Mouse (Mus musculus): ENCODE measurements around the gene Hs2st1. TPM values are rescaled to one million over a fixed set of nuclear protein-coding genes. Genes with fewer than 3 reads are reported as not detected.

The Hs2st1 gene
- polyA plus RNA-seq, 2 experiments = 1.7 to 2.5 TPM

GRCm38 (mm10) chr3:144614698-144615097 lies 44.7 kb upstream of the Hs2st1 start:
- TF ChIP-seq EP300 (IDR thresholded peaks at IDR 0.05; ENCODE audit: low read depth) = no peak
- TF ChIP-seq CTCF (IDR thresholded peaks at IDR 0.05; ENCODE audit: low read depth) = no peak
- H3K9me3 ChIP-seq (ENCODE audit: control insufficient read depth, low read length) = no peaks in the 10 kb centered on the region
- ATAC-seq (ENCODE audit: insufficient read depth) (no peak), DNase-seq (ENCODE audit: low read depth in 3 of 3, low spot score in 3 of 3) (no peak)
- no peaks in the 10 kb centered on the region for H3K27me3 ChIP-seq (ENCODE audit: control insufficient read depth, insufficient read depth, low read length)
- peaks cover 6 to 33% of the 10 kb centered on the region in 2 experiments for H3K4me1 ChIP-seq (replicated peaks; ENCODE audit: control insufficient read depth in 2 of 2, insufficient read depth in 2 of 2, low read length in 1 of 2)
- H3K36me3 ChIP-seq (replicated peaks; ENCODE audit: control insufficient read depth, insufficient read depth, low read depth) = no peaks in the 10 kb centered on the region
- H3K9ac ChIP-seq (replicated peaks) = no peak overlapping the region
- WGBS (ENCODE audit: insufficient replicate concordance) = 71% methylated on average over 10 of the region's 10 CpGs
- no peak overlapping the region for H3K4me2 ChIP-seq (ENCODE audit: low read depth)
- no peak overlapping the region for H3K27ac ChIP-seq
- no peak overlapping the region for H3K4me3 ChIP-seq (ENCODE audit: insufficient read depth in 1 of 2, low read depth in 2 of 2, low read length in 2 of 2)

- Histone ChIP-seq H3K4me2 (ENCODE audit: low read depth) (no peak overlapping the region), H3K9ac (replicated peaks) (no peak overlapping the region), H3K36me3 (replicated peaks; ENCODE audit: control insufficient read depth, insufficient read depth, low read depth) (no peaks in the 10 kb centered on the region), H3K27ac (no peak overlapping the region), H3K4me1 (replicated peaks; ENCODE audit: control insufficient read depth in 2 of 2, insufficient read depth in 2 of 2, low read length in 1 of 2) (peaks cover 6 to 34% of the 10 kb centered on the region in 2 experiments), H3K4me3 (ENCODE audit: insufficient read depth in 1 of 2, low read depth in 2 of 2, low read length in 2 of 2) (no peak overlapping the region), H3K9me3 (ENCODE audit: control insufficient read depth, low read length) (no peaks in the 10 kb centered on the region), H3K27me3 (ENCODE audit: control insufficient read depth, insufficient read depth, low read length) (no peaks in the 10 kb centered on the region)
- TF ChIP-seq EP300 (IDR thresholded peaks at IDR 0.05; ENCODE audit: low read depth) = no peak
- TF ChIP-seq CTCF (IDR thresholded peaks at IDR 0.05; ENCODE audit: low read depth) = no peak
- 70% methylated on average over 6 of the region's 6 CpGs for WGBS (ENCODE audit: insufficient replicate concordance)
- no peak for DNase-seq (ENCODE audit: low read depth in 3 of 3, low spot score in 3 of 3)
- no peak for ATAC-seq (ENCODE audit: insufficient read depth)
These were observed 44.3 kb upstream of the Hs2st1 start for GRCm38 (mm10) chr3:144614277-144614676.

- Histone ChIP-seq H3K9me3 (ENCODE audit: control insufficient read depth, low read length) (no peaks in the 10 kb centered on the region), H3K4me1 (replicated peaks; ENCODE audit: control insufficient read depth in 2 of 2, insufficient read depth in 2 of 2, low read length in 1 of 2) (peaks cover 12 to 35% of the 10 kb centered on the region in 2 experiments), H3K27ac (peak overlapping the region; percentile 25), H3K9ac (replicated peaks) (0 out of 2 replicates have a peak overlapping the region, but pooled peaks have one; percentile 11), H3K4me2 (ENCODE audit: low read depth) (no peak overlapping the region; the same call in 1 of the 2 replicates), H3K36me3 (replicated peaks; ENCODE audit: control insufficient read depth, insufficient read depth, low read depth) (no peaks in the 10 kb centered on the region), H3K4me3 (ENCODE audit: insufficient read depth in 1 of 2, low read depth in 2 of 2, low read length in 2 of 2) (no peak overlapping the region), H3K27me3 (ENCODE audit: control insufficient read depth, insufficient read depth, low read length) (no peaks in the 10 kb centered on the region)
- DNase-seq (ENCODE audit: low read depth in 3 of 3, low spot score in 3 of 3) (no peak), ATAC-seq (ENCODE audit: insufficient read depth) (peak; percentile 57)
- 41% methylated on average over 6 of the region's 6 CpGs for WGBS (ENCODE audit: insufficient replicate concordance)
- TF ChIP-seq EP300 (IDR thresholded peaks at IDR 0.05; ENCODE audit: low read depth) (no peak; the same call in 1 of the 2 replicates), CTCF (IDR thresholded peaks at IDR 0.05; ENCODE audit: low read depth) (no peak)
These were observed 42.4 kb upstream of the Hs2st1 start for GRCm38 (mm10) chr3:144612382-144612781.

- H3K36me3 ChIP-seq (replicated peaks; ENCODE audit: control insufficient read depth, insufficient read depth, low read depth) = no peaks in the 10 kb centered on the region
- 67% methylated on average over 8 of the region's 8 CpGs for WGBS (ENCODE audit: insufficient replicate concordance)
- no peak overlapping the region for H3K4me2 ChIP-seq (ENCODE audit: low read depth)
- TF ChIP-seq EP300 (IDR thresholded peaks at IDR 0.05; ENCODE audit: low read depth) = no peak
- no peak for TF ChIP-seq CTCF (IDR thresholded peaks at IDR 0.05; ENCODE audit: low read depth)
- DNase-seq (ENCODE audit: low read depth in 3 of 3, low spot score in 3 of 3) = no peak
- 0 out of 2 replicates have a peak overlapping the region, but pooled peaks have one; percentile 11 for H3K9ac ChIP-seq (replicated peaks)
- peak overlapping the region; percentile 25 for H3K27ac ChIP-seq
- no peaks in the 10 kb centered on the region for H3K9me3 ChIP-seq (ENCODE audit: control insufficient read depth, low read length)
- ATAC-seq (ENCODE audit: insufficient read depth) = peak; percentile 53; the same call in 1 of the 2 replicates
- no peaks in the 10 kb centered on the region for H3K27me3 ChIP-seq (ENCODE audit: control insufficient read depth, insufficient read depth, low read length)
- H3K4me3 ChIP-seq (ENCODE audit: insufficient read depth in 1 of 2, low read depth in 2 of 2, low read length in 2 of 2) = no peak overlapping the region
- H3K4me1 ChIP-seq (replicated peaks; ENCODE audit: control insufficient read depth in 2 of 2, insufficient read depth in 2 of 2, low read length in 1 of 2) = peaks cover 12 to 33% of the 10 kb centered on the region in 2 experiments
These were observed 41.8 kb upstream of the Hs2st1 start for GRCm38 (mm10) chr3:144611626-144612271.

GRCm38 (mm10) chr3:144610759-144611158 lies 40.8 kb upstream of the Hs2st1 start:
- peaks cover 12 to 33% of the 10 kb centered on the region in 2 experiments for H3K4me1 ChIP-seq (replicated peaks; ENCODE audit: control insufficient read depth in 2 of 2, insufficient read depth in 2 of 2, low read length in 1 of 2)
- H3K27me3 ChIP-seq (ENCODE audit: control insufficient read depth, insufficient read depth, low read length) = no peaks in the 10 kb centered on the region
- WGBS (ENCODE audit: insufficient replicate concordance) = 65% methylated on average over 5 of the region's 5 CpGs
- no peak overlapping the region for H3K4me2 ChIP-seq (ENCODE audit: low read depth)
- DNase-seq (ENCODE audit: low read depth in 3 of 3, low spot score in 3 of 3) (no peak), ATAC-seq (ENCODE audit: insufficient read depth) (no peak)
- H3K9me3 ChIP-seq (ENCODE audit: control insufficient read depth, low read length) = no peaks in the 10 kb centered on the region
- TF ChIP-seq EP300 (IDR thresholded peaks at IDR 0.05; ENCODE audit: low read depth) = no peak
- TF ChIP-seq CTCF (IDR thresholded peaks at IDR 0.05; ENCODE audit: low read depth) = no peak
- H3K36me3 ChIP-seq (replicated peaks; ENCODE audit: control insufficient read depth, insufficient read depth, low read depth) = no peaks in the 10 kb centered on the region
- no peak overlapping the region for H3K27ac ChIP-seq
- no peak overlapping the region for H3K9ac ChIP-seq (replicated peaks)
- no peak overlapping the region for H3K4me3 ChIP-seq (ENCODE audit: insufficient read depth in 1 of 2, low read depth in 2 of 2, low read length in 2 of 2)
